Mouse (Mus musculus) thymus, postnatal 36 days (tissue): ENCODE results near the gene Capza1.
"Not testable (repeated sequence)": the region's sequence is repeated elsewhere in the genome, so short reads cannot be mapped to it uniquely, and the experiment has no call there.

ENCODE experiments used
- DNase-seq, 2 experiments: peaks; one replicate each; pipeline ENCODE4 v3.0.0; 2022; ENCODE audit warnings: mixed read lengths in 2 of 2

Capza1 gene

GRCm38 (mm10) chr3:104863786-104864650 lies at the start of gene Capza1, which contains the start of gene St7l:
Gene Capza1, minus strand, starts transcription at chr3:104864505.
Gene St7l, plus strand, starts transcription at chr3:104864005.
- peak; percentile 88 to 90 for DNase-seq

DNA sequence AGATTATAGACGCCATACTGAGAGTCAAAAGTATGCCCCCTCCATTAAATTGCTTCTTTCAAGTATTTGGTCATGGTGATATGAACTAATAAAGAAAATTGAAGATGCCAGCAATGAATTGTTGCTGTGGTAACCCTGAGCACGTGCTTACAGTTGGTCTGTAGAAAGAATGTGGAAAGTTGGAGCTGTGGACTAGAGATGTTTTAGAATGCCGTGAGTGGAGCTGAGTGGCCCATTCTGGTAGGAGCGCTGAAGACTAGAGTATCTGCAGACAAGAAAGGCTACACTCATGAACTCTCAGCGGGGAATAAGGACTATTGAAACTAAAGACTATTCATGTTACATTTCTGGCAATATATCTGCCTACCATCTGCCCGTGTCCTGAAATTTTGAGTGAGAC lies 44.9 kb upstream of the Capza1 start:
- no peak for DNase-seq

DNA sequence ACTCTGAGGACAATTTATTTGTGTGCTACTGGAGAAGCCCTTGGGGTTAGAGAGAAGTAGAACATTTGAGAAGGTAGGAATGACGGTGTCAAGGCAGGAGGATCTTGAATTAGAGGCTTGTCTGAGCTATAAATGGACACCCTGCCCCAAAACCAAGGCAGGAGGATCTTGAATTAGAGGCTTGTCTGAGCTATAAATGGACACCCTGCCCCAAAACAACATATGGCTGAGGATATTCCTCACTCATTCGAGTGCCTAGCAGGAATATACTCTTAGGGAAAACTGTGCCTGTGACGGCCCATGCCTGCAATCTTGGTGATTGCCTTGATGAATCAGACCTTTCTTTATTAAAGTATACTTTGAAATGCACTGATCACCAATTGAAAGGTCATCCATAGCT lies 41.7 kb upstream of the Capza1 start:
- no peak for DNase-seq

- no peak for DNase-seq
Observed at GRCm38 (mm10) chr3:104905389-104905788, 41.1 kb upstream of the Capza1 start.

- no peak for DNase-seq
Observed at GRCm38 (mm10) chr3:104901154-104901553, 36.8 kb upstream of the Capza1 start.

- no peak for DNase-seq
Observed at GRCm38 (mm10) chr3:104896141-104896540, 31.8 kb upstream of the Capza1 start.

DNA sequence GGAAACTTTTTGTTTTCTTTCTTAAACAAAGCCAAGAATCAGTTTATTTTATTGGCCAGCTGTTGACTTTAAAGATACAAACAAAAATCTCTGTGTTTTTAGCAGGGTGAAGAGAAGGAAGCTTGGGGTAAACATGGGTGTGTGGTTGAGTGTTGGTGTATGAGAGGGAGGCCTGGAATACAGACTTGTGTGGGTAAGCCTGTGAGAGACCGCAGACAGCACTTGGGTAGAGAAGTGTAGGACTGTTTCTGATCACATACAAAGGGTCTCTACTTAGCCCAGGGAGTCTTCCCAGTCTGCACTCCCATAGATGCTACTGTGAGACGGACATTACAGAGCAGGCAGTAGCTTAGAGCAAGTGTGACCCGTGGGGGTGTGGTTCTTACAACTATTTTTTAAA lies 24.3 kb upstream of the Capza1 start:
- no peak for DNase-seq

DNA sequence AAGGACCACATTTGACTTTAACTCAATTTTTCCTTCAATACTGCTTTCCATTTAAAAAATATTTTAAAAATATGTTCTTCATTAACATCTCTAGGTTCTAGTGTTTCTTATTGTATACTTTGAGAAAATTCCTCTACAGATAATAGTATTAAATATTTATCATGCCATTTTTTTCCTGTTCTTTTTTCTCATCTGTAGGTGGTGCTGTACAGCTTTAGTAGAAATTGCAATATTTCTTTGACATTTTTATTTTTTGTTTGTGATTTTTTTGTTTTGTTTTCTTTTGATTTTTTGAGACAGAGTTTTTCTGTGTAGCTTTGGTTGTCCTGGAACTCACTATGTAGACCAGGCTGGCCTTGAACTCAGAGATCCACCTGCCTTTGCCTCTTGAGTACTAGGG lies 5.3 kb upstream of the Capza1 start:
- DNase-seq = no peak

DNA sequence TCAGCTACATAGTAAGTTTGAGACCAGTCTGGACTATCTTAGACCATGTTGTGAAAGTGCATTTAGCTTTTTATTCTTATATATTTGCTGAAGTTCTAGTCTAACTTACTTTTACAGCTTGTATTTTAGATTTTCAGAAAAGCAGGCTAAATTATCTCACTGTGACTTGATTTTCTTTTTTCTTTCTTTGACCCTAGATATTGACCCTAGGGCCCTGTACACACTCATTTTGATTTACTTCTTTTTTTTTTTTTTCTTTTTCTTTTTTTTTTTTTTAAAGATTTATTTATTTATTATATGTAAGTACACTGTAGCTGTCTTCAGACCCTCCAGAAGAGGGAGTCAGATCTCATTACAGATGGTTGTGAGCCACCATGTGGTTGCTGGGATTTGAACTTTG lies 2.4 kb upstream of the Capza1 start:
- DNase-seq = not testable (repeated sequence)

DNA sequence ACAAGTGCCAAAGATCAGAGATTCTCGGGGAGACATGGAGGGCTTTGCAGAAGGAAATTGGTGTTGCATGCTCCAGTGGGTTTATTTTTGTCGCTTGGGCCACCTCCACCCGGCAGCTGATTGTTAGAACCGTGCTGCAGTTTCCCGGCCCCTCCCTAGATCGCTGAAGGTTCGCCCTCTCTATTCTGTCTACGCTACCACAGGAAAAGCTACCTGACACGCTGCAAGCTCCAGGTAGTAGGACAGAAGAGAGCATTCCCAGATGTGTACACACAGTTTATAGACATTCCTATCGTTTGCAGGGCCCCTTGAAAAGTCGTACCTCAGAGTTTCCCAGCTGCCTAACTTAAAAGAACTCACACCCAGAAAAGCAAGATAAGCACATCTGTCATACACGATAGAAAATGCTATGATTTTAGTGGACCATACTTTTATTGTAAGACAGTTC lies 1.1 kb upstream of the Capza1 start:
- DNase-seq = no peak

- DNase-seq = peak; percentile 84 to 88
Observed at GRCm38 (mm10) chr3:104864651-104865340, 491 bp upstream of the Capza1 start.

- no peak for DNase-seq
Observed at GRCm38 (mm10) chr3:104858560-104858959, 5.7 kb downstream of the Capza1 start.

GRCm38 (mm10) chr3:104856106-104856505 lies 8.2 kb downstream of the Capza1 start:
- no peak for DNase-seq

- no peak for DNase-seq
Observed at GRCm38 (mm10) chr3:104854866-104855265, 9.4 kb downstream of the Capza1 start.

DNA sequence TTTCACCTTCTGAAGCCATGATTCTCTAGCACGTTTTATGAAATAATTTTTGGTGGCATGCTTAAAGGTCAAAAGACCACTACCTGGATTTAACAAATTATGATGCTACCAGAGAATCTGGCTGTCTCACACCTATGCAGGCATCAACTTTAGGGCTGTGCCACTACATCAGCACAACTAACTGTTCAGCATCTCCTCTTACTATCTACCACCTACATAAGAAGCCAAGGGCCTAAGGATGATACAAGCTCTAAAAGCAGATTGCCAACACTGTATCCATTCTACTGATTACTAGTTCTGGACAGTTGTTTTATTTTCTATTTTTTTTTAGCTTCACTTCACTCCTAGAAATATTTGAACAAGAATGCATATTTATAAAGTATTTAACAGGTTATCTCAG lies 9.8 kb downstream of the Capza1 start:
- DNase-seq = no peak

DNA sequence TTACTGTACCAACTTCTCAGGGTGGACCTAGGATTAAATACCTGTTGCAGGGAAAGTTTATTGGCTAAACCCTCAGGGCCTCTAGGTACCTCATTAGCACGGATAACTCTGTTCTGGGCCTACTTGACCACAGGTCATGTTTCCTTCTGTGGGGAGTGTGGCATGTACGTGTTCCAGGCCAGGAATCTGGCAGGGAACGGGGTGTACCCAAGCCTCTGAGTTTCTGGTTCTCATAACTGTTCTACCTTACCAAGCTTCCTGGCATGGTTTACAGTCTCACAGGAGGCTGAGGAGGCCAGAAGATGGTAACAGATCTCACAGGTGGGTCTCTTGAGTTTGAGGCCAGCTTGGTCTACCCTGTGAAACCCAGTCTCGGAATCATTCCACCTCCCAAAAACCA lies 17.7 kb downstream of the Capza1 start:
- DNase-seq = no peak

DNA sequence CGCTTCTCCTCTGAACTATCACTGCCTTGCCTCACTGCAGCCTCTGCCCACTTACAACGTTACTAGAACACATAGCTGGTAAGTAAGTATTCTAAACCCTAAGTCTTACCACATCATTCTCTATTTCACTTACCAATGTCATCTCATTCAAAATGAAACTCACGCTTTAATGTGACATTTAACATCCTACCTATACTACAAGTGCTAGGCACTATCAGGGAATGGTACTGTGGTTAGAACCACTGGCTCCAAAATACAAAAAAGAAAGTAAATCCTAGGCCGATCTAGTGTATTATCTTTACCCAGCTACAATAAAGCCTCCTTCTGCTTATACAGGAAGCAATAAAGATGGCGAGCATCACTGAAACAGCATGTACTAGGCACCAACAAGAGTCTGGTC lies 23.3 kb downstream of the Capza1 start:
- no peak for DNase-seq

- DNase-seq = no peak
Observed at GRCm38 (mm10) chr3:104835797-104836196, 28.5 kb downstream of the Capza1 start.

- no peak for DNase-seq
Observed at GRCm38 (mm10) chr3:104822413-104822812, 41.9 kb downstream of the Capza1 start.

DNA sequence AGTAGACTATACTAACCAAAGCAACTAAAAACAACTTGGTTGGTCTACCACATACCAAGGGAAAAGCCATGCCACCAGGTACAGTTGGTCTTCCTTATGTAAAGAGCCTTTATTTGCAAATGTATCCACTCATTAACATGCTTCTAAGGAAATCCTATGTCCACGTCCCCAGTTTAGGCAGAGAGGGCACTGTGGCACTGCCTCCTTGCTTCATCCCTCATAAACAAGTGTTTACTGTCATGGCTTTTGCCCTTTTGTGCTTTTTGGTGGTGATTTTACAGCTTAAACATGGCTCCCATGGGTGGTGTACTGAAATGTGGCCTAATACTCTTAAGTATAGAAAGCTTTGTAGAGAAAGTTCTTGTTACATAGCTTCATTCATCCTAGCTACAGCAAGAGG lies 43.9 kb downstream of the Capza1 start:
- DNase-seq = no peak

- no peak for DNase-seq
Observed at GRCm38 (mm10) chr3:104818749-104819134, 45.6 kb downstream of the Capza1 start.

GRCm38 (mm10) chr3:104817991-104818748 lies 46.1 kb downstream of the Capza1 start, which contains the start of gene Mov10:
Gene Mov10, minus strand, starts transcription at chr3:104818563.
- peak; percentile 75 to 76 for DNase-seq

GRCm38 (mm10) chr3:104817481-104817990 lies 46.8 kb downstream of the Capza1 start:
- DNase-seq = peak; percentile 66 to 74
